Mouse (Mus musculus) kidney, adult 2 months (tissue): ENCODE measurements around the gene Slc26a8. TPM values are rescaled to one million over a fixed set of nuclear protein-coding genes. Genes with fewer than 3 reads are reported as not detected.

Experiments used
- DNase-seq: peaks from one replicate; pipeline ENCODE4 v3.0.0; 2021
- H3K27ac ChIP-seq: fragments of 200-500 bp; 2 replicates; pipeline ENCODE4 v1.5.1; 2012; ENCODE audit warnings: low read depth, low read length, control low read depth, inconsistent platforms; ENCODE audit not compliant: insufficient read depth
- H3K27me3 ChIP-seq: fragments of 200-500 bp; replicated peaks from 2 replicates; pipeline ENCODE4 v1.6.1; 2012; ENCODE audit warnings: mild to moderate bottlenecking, moderate library complexity, low read length, inconsistent platforms; ENCODE audit not compliant: control insufficient read depth, insufficient read depth
- H3K36me3 ChIP-seq: fragments of 200-500 bp; 2 replicates; pipeline ENCODE4 v1.6.1; 2012; ENCODE audit warnings: mild to moderate bottlenecking, moderate library complexity, low read length, inconsistent platforms; ENCODE audit not compliant: control insufficient read depth, insufficient read depth
- H3K4me1 ChIP-seq: fragments of 200-500 bp; 2 replicates; pipeline ENCODE4 v1.6.1; 2011; ENCODE audit warnings: low read length; ENCODE audit not compliant: control insufficient read depth, insufficient read depth
- H3K4me3 ChIP-seq: fragments of 200-500 bp; 2 replicates; pipeline ENCODE4 v1.5.1; 2011; ENCODE audit warnings: mild to moderate bottlenecking, low read depth, low read length, control low read depth; ENCODE audit not compliant: insufficient read depth
- CTCF ChIP-seq: fragments of 200-500 bp; conservative IDR thresholded peaks from 2 replicates; pipeline ENCODE4 v1.5.1; 2011; ENCODE audit warnings: low read depth, mild to moderate bottlenecking, control low read depth, low read length, moderate library complexity, mixed read lengths; ENCODE audit not compliant: insufficient read depth, insufficient read length
- POLR2A ChIP-seq: fragments of 200-500 bp; IDR thresholded peaks from one replicate; pipeline ENCODE4 v1.6.1; 2011; ENCODE audit warnings: low read depth, low read length, control low read depth
- WGBS: fragments of 180-500 bp; shearing (Covaris S2); methylation state at CpG from one replicate; pipeline ENCODE4 v1.1.7; 2018; 5-methylcytosine and 5-hydroxymethylcytosine counted together
- polyA plus RNA-seq: library from polyadenylated mRNA; depleted of rRNA; stranded (reverse); fragments of >200 nt; gene quantifications from 2 replicates; pipeline ENCODE4 v1.2.3, GENCODE M21; 2012

Slc26a8 gene
- polyA plus RNA-seq, 1 experiment: 0.86 TPM

- Histone ChIP-seq H3K27me3 (no peaks in the 10 kb centered on the region), H3K36me3 (peaks cover 11% of the 10 kb centered on the region; the same call in 1 of the 2 replicates), H3K27ac (no peak overlapping the region), H3K4me1 (peaks cover 9% of the 10 kb centered on the region), H3K4me3 (no peak overlapping the region)
- no peak for DNase-seq
- TF ChIP-seq POLR2A (no peak), CTCF (no peak)
- 72% methylated on average over 3 of the region's 3 CpGs for WGBS
These were observed 27.5 kb upstream of the Slc26a8 start for GRCm38 (mm10) chr17:28717535-28717934.

- H3K4me3 ChIP-seq: no peak overlapping the region
- WGBS: 52% methylated on average over 7 of the region's 7 CpGs
- H3K36me3 ChIP-seq: peaks cover 11% of the 10 kb centered on the region; the same call in 1 of the 2 replicates
- H3K27ac ChIP-seq: no peak overlapping the region
- no peaks in the 10 kb centered on the region for H3K27me3 ChIP-seq
- no peak for TF ChIP-seq CTCF
- TF ChIP-seq POLR2A: no peak
- DNase-seq: no peak
- peaks cover 20% of the 10 kb centered on the region for H3K4me1 ChIP-seq
These were observed 26.0 kb upstream of the Slc26a8 start for GRCm38 (mm10) chr17:28715832-28716548.

GRCm38 (mm10) chr17:28714006-28714405 is 24.0 kb upstream of the Slc26a8 start:
- no peaks in the 10 kb centered on the region for H3K27me3 ChIP-seq
- no peak overlapping the region for H3K4me3 ChIP-seq
- H3K27ac ChIP-seq: no peak overlapping the region
- no peak for TF ChIP-seq POLR2A
- no peak for TF ChIP-seq CTCF
- 95% methylated on average over 3 of the region's 3 CpGs for WGBS
- peaks cover 36% of the 10 kb centered on the region for H3K4me1 ChIP-seq
- no peak for DNase-seq
- peaks cover 6% of the 10 kb centered on the region; the same call in 1 of the 2 replicates for H3K36me3 ChIP-seq

GRCm38 (mm10) chr17:28712305-28712704 is 22.3 kb upstream of the Slc26a8 start:
- DNase-seq: peak; percentile 40
- peak overlapping the region; percentile 72 for H3K27ac ChIP-seq
- 22% methylated on average over 6 of the region's 6 CpGs for WGBS
- H3K4me3 ChIP-seq: no peak overlapping the region
- no peak for TF ChIP-seq POLR2A
- TF ChIP-seq CTCF: no peak
- peaks cover 39% of the 10 kb centered on the region for H3K4me1 ChIP-seq
- H3K36me3 ChIP-seq: peaks cover 6% of the 10 kb centered on the region; the same call in 1 of the 2 replicates
- H3K27me3 ChIP-seq: no peaks in the 10 kb centered on the region

GRCm38 (mm10) chr17:28711237-28711636 is 21.2 kb upstream of the Slc26a8 start:
- no peak overlapping the region for H3K4me3 ChIP-seq
- H3K27ac ChIP-seq: peak overlapping the region; percentile 43; the same call in 1 of the 2 replicates
- H3K27me3 ChIP-seq: no peaks in the 10 kb centered on the region
- peaks cover 48% of the 10 kb centered on the region for H3K4me1 ChIP-seq
- 55% methylated on average over 6 of the region's 6 CpGs for WGBS
- peaks cover 5% of the 10 kb centered on the region; the same call in 1 of the 2 replicates for H3K36me3 ChIP-seq
- no peak for TF ChIP-seq CTCF
- TF ChIP-seq POLR2A: no peak
- DNase-seq: peak; percentile 75

- DNase-seq: no peak
- no peaks in the 10 kb centered on the region for H3K27me3 ChIP-seq
- H3K27ac ChIP-seq: peak overlapping the region; percentile 43
- no peak overlapping the region for H3K4me3 ChIP-seq
- peaks cover 49% of the 10 kb centered on the region for H3K4me1 ChIP-seq
- TF ChIP-seq POLR2A: no peak
- no peak for TF ChIP-seq CTCF
- H3K36me3 ChIP-seq: peaks cover under 1% of the 10 kb centered on the region; the same call in 1 of the 2 replicates
- 67% methylated on average over 8 of the region's 8 CpGs for WGBS
These were observed 20.3 kb upstream of the Slc26a8 start for GRCm38 (mm10) chr17:28710291-28710688.

- Histone ChIP-seq H3K27ac (peak overlapping the region; percentile 37), H3K27me3 (no peaks in the 10 kb centered on the region), H3K4me1 (peaks cover 49% of the 10 kb centered on the region), H3K4me3 (no peak overlapping the region), H3K36me3 (no peaks in the 10 kb centered on the region; the same call in 1 of the 2 replicates)
- TF ChIP-seq POLR2A: no peak
- TF ChIP-seq CTCF: no peak
- peak; percentile 59 for DNase-seq
- WGBS: 78% methylated on average over 8 of the region's 8 CpGs
These were observed 19.7 kb upstream of the Slc26a8 start for GRCm38 (mm10) chr17:28709552-28710290.
